Mouse (Mus musculus) kidney, adult 2 months (tissue): ENCODE measurements around the gene Dusp8. TPM values are rescaled to one million over a fixed set of nuclear protein-coding genes. Genes with fewer than 3 reads are reported as not detected.

Experiments used
- DNase-seq: peaks from one replicate; pipeline ENCODE4 v3.0.0; 2021
- H3K27ac ChIP-seq: fragments of 200-500 bp; 2 replicates; pipeline ENCODE4 v1.5.1; 2012; ENCODE audit warnings: low read depth, low read length, control low read depth, inconsistent platforms; ENCODE audit not compliant: insufficient read depth
- H3K27me3 ChIP-seq: fragments of 200-500 bp; replicated peaks from 2 replicates; pipeline ENCODE4 v1.6.1; 2012; ENCODE audit warnings: mild to moderate bottlenecking, moderate library complexity, low read length, inconsistent platforms; ENCODE audit not compliant: control insufficient read depth, insufficient read depth
- H3K36me3 ChIP-seq: fragments of 200-500 bp; 2 replicates; pipeline ENCODE4 v1.6.1; 2012; ENCODE audit warnings: mild to moderate bottlenecking, moderate library complexity, low read length, inconsistent platforms; ENCODE audit not compliant: control insufficient read depth, insufficient read depth
- H3K4me1 ChIP-seq: fragments of 200-500 bp; 2 replicates; pipeline ENCODE4 v1.6.1; 2011; ENCODE audit warnings: low read length; ENCODE audit not compliant: control insufficient read depth, insufficient read depth
- H3K4me3 ChIP-seq: fragments of 200-500 bp; 2 replicates; pipeline ENCODE4 v1.5.1; 2011; ENCODE audit warnings: mild to moderate bottlenecking, low read depth, low read length, control low read depth; ENCODE audit not compliant: insufficient read depth
- CTCF ChIP-seq: fragments of 200-500 bp; conservative IDR thresholded peaks from 2 replicates; pipeline ENCODE4 v1.5.1; 2011; ENCODE audit warnings: low read depth, mild to moderate bottlenecking, control low read depth, low read length, moderate library complexity, mixed read lengths; ENCODE audit not compliant: insufficient read depth, insufficient read length
- POLR2A ChIP-seq: fragments of 200-500 bp; IDR thresholded peaks from one replicate; pipeline ENCODE4 v1.6.1; 2011; ENCODE audit warnings: low read depth, low read length, control low read depth
- WGBS: fragments of 180-500 bp; shearing (Covaris S2); methylation state at CpG from one replicate; pipeline ENCODE4 v1.1.7; 2018; 5-methylcytosine and 5-hydroxymethylcytosine counted together
- polyA plus RNA-seq: library from polyadenylated mRNA; depleted of rRNA; stranded (reverse); fragments of >200 nt; gene quantifications from 2 replicates; pipeline ENCODE4 v1.2.3, GENCODE M21; 2012

Gene Dusp8
- polyA plus RNA-seq, 1 experiment, result 3.7 TPM

- DNase-seq, result no peak
- Histone ChIP-seq H3K4me3 (no peak overlapping the region), H3K27me3 (no peaks in the 10 kb centered on the region), H3K36me3 (no peaks in the 10 kb centered on the region), H3K27ac (no peak overlapping the region), H3K4me1 (no peaks in the 10 kb centered on the region)
- WGBS, result 72% methylated on average over 8 of the region's 8 CpGs
- TF ChIP-seq POLR2A, result no peak
- TF ChIP-seq CTCF, result no peak
Observed at GRCm38 (mm10) chr7:142074146-142074886, 21.3 kb downstream of the Dusp8 start.

GRCm38 (mm10) chr7:142071717-142072116, 23.9 kb downstream of the Dusp8 start:
- H3K27ac ChIP-seq, result no peak overlapping the region
- no peak overlapping the region for H3K4me3 ChIP-seq
- H3K36me3 ChIP-seq, result no peaks in the 10 kb centered on the region
- no peaks in the 10 kb centered on the region for H3K27me3 ChIP-seq
- DNase-seq, result no peak
- TF ChIP-seq POLR2A (no peak), CTCF (no peak)
- H3K4me1 ChIP-seq, result no peaks in the 10 kb centered on the region

GRCm38 (mm10) chr7:142071212-142071578, 24.4 kb downstream of the Dusp8 start:
- Histone ChIP-seq H3K27ac (no peak overlapping the region), H3K4me3 (no peak overlapping the region), H3K4me1 (no peaks in the 10 kb centered on the region), H3K27me3 (no peaks in the 10 kb centered on the region), H3K36me3 (no peaks in the 10 kb centered on the region)
- 12% methylated on average over 10 of the region's 10 CpGs for WGBS
- no peak for TF ChIP-seq POLR2A
- TF ChIP-seq CTCF, result no peak
- no peak for DNase-seq

- Histone ChIP-seq H3K36me3 (no peaks in the 10 kb centered on the region), H3K27ac (no peak overlapping the region), H3K4me1 (no peaks in the 10 kb centered on the region), H3K4me3 (no peak overlapping the region), H3K27me3 (no peaks in the 10 kb centered on the region)
- TF ChIP-seq POLR2A (no peak), CTCF (peak; percentile 94)
- WGBS, result 17% methylated on average over 13 of the region's 13 CpGs
- DNase-seq, result peak; percentile 79
Observed at GRCm38 (mm10) chr7:142070458-142071211, 25.0 kb downstream of the Dusp8 start.

- Histone ChIP-seq H3K4me3 (no peak overlapping the region), H3K4me1 (no peaks in the 10 kb centered on the region), H3K27me3 (no peaks in the 10 kb centered on the region), H3K36me3 (no peaks in the 10 kb centered on the region), H3K27ac (no peak overlapping the region)
- no peak for DNase-seq
- 56% methylated on average over 4 of the region's 4 CpGs for WGBS
- TF ChIP-seq CTCF (no peak), POLR2A (no peak)
Observed at GRCm38 (mm10) chr7:142068429-142068828, 27.2 kb downstream of the Dusp8 start.

- H3K36me3 ChIP-seq, result no peaks in the 10 kb centered on the region
- 1% methylated on average over 42 of the region's 49 CpGs for WGBS
- peaks cover 23% of the 10 kb centered on the region; the same call in 1 of the 2 replicates for H3K4me1 ChIP-seq
- H3K27me3 ChIP-seq, result no peaks in the 10 kb centered on the region
- TF ChIP-seq CTCF, result no peak
- TF ChIP-seq POLR2A, result peak; percentile 73
- peak within 1 kb of the TSS; percentile 55; the same call in 1 of the 2 replicates for H3K27ac ChIP-seq
- peak within 1 kb of the TSS; percentile 86 for H3K4me3 ChIP-seq
- peak; percentile 94 for DNase-seq
Observed at GRCm38 (mm10) chr7:142060931-142061565, 34.6 kb downstream of the Dusp8 start, which contains the start of gene Mob2. Gene Mob2, minus strand, starts transcription at chr7:142061065.
